Mouse (Mus musculus) erythroblast, embryonic 14.5 days (primary cell): Measurements from ENCODE around the gene Mns1. TPM values are rescaled to one million over a fixed set of nuclear protein-coding genes. Genes with fewer than 3 reads are reported as not detected.

Experiments
- H3K27me3 ChIP-seq: 2 replicates; pipeline ENCODE4 v1.6.1; 2012; ENCODE audit warnings: inconsistent platforms; ENCODE audit not compliant: control insufficient read depth
- H3K36me3 ChIP-seq: 2 replicates; pipeline ENCODE4 v1.6.1; 2012; ENCODE audit warnings: mild to moderate bottlenecking, inconsistent platforms; ENCODE audit not compliant: control insufficient read depth
- H3K4me1 ChIP-seq: 2 replicates; pipeline ENCODE4 v1.6.1; 2012; ENCODE audit warnings: inconsistent platforms; ENCODE audit not compliant: control insufficient read depth
- H3K4me3 ChIP-seq: replicated peaks from 2 replicates; pipeline ENCODE3; 2012; ENCODE audit warnings: moderate library complexity, mild to moderate bottlenecking, inconsistent platforms
- H3K9me3 ChIP-seq: 2 replicates; pipeline ENCODE4 v1.6.1; 2012; ENCODE audit warnings: low read length, inconsistent platforms, mixed read lengths; ENCODE audit not compliant: control insufficient read depth
- GATA1 ChIP-seq: IDR thresholded peaks from 2 replicates; pipeline ENCODE4 v1.6.1; 2012; ENCODE audit warnings: low read length, inconsistent platforms, mixed read lengths
- TAL1 ChIP-seq: IDR thresholded peaks from 3 replicates; pipeline ENCODE4 v1.6.1; 2012; ENCODE audit warnings: low read length, inconsistent platforms, mixed read lengths
- polyA plus RNA-seq: library from polyadenylated mRNA; stranded (reverse); fragments of >175 nt; gene quantifications from 2 replicates; pipeline ENCODE4 v1.2.3, GENCODE M21; 2012

Mns1 gene
- polyA plus RNA-seq, 1 experiment, result 3.3 TPM

DNA sequence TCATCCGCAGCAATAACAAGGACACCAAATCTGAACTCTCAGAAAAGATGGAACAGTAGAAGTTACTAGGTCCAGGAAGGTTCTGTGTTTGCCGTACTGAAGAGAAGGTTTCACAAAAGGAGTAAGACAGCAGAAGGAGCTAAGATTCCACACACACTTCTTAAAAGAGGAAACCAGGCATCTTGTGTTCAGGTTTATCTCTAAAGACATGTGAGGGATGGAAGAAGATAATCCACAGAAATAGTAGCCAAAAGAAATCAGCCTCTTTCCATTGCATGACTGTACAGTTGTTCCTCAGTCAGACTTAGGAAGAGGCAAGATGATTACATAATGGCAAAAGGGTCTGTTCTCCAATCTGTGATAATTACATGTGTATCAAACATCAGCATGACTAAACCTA is 24.6 kb downstream of the Mns1 start:
- Histone ChIP-seq H3K27me3 (no peaks in the 10 kb centered on the region), H3K36me3 (peaks cover 62% of the 10 kb centered on the region), H3K4me1 (peaks cover 2% of the 10 kb centered on the region), H3K4me3 (no peak overlapping the region), H3K9me3 (no peaks in the 10 kb centered on the region)
- TF ChIP-seq TAL1 (no peak), GATA1 (no peak)

DNA sequence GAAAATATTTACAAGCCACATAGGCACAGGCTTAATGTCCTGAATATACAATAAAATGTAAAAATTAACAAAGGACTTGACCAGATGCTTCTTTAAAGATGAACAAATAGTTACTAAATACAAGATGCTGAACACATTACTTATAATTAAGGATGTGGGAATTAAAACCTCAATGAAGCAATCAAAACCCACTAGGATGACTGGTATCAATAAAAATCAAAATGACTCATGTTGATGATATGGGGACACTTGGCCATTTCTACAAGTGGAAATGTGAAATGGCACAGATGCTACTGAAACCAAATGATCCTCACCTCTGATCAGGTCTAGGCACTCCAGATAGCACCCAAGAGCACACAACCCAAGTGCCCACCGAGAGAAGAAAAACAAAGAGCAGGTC is 27.0 kb downstream of the Mns1 start:
- TF ChIP-seq TAL1 (no peak), GATA1 (no peak)
- Histone ChIP-seq H3K4me1 (peaks cover 6% of the 10 kb centered on the region), H3K4me3 (no peak overlapping the region), H3K36me3 (peaks cover 41% of the 10 kb centered on the region), H3K27me3 (no peaks in the 10 kb centered on the region), H3K9me3 (no peaks in the 10 kb centered on the region)

DNA sequence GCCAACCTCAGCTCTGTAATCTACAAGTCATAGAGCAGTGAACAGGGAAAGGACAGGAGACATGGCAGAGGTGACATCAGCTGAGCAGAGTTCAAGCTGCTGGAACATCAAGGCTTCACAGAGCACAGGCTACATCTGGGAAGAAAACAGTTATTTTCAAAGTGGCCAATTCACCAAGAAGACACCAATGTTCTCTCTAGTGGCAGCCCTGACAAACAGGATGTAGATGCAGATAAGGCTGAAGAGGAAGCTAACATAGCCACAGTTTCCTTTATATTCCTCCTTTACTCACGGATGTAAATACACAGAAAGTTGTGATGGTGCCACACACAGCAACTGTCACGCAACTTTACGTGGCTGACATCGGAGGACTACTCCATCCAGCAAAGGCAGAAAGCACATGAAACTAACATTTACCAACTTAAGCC is 28.0 kb downstream of the Mns1 start:
- Histone ChIP-seq H3K9me3 (no peaks in the 10 kb centered on the region), H3K36me3 (peaks cover 33% of the 10 kb centered on the region), H3K4me3 (no peak overlapping the region), H3K27me3 (no peaks in the 10 kb centered on the region), H3K4me1 (peaks cover 6% of the 10 kb centered on the region)
- no peak for TF ChIP-seq TAL1
- TF ChIP-seq GATA1, result no peak

DNA sequence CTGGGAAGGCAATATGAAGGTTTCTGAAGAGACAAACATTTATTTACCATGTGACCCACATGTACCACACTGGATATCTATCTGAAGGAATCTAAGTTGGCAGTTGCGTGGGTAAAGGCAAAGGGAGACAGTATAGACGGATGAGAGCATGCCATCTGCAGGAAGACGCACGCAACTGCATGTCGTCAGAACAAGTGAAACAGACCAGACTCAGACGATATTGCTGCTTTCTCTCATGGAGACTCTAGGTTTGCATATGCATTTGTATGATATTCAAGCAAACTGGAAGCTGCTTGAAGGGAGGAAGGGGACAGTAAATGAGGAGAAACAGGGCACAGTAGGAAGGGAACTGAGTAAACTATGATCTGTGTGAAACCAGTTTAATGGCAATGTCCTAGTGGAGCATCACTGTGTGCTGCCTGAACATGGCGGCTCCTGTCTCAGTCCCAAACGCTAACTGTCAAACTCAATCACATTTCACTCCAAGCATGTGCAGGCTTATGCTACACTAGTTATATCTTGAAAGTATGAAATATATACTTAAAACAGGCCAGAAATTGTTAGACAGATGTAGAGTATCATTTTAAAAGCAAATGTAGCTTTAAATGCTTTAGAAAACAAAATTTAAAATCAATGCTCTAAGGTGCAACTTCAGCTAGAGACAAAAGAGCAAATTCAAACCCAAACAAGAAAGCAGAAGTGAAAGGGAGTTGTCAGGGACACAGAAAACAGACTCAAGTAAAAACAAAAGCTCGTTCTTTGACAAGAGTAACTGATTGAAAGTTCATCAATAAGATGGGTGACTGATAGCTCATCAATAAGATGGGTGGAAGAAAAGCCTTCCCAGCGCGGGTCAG is 30.0 kb downstream of the Mns1 start:
- Histone ChIP-seq H3K9me3 (no peaks in the 10 kb centered on the region), H3K4me1 (peaks cover 6% of the 10 kb centered on the region), H3K36me3 (peaks cover 22% of the 10 kb centered on the region), H3K4me3 (no peak overlapping the region), H3K27me3 (no peaks in the 10 kb centered on the region)
- TF ChIP-seq GATA1, result no peak
- no peak for TF ChIP-seq TAL1

DNA sequence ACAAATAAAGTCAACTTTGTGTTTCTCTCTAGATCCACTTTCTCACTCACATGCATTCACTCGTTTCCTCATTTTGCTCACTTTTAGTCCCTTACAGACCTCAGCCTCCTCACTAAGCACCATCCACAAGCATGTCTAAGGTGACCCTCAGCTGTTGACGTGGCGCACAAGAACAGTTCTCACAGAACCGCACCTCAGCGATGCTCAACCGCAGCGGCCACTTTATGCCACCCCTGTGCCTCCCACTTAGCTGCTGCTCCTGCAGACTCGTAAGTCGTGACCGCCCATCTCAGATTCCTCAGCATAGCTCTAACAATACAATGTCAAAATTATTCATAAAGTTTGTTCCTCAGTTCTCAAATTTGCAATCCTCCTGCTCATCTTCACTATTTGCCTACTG is 30.8 kb downstream of the Mns1 start:
- Histone ChIP-seq H3K4me3 (no peak overlapping the region), H3K4me1 (peaks cover 6% of the 10 kb centered on the region), H3K27me3 (no peaks in the 10 kb centered on the region), H3K36me3 (peaks cover 21% of the 10 kb centered on the region), H3K9me3 (no peaks in the 10 kb centered on the region)
- TF ChIP-seq TAL1 (no peak), GATA1 (no peak)

DNA sequence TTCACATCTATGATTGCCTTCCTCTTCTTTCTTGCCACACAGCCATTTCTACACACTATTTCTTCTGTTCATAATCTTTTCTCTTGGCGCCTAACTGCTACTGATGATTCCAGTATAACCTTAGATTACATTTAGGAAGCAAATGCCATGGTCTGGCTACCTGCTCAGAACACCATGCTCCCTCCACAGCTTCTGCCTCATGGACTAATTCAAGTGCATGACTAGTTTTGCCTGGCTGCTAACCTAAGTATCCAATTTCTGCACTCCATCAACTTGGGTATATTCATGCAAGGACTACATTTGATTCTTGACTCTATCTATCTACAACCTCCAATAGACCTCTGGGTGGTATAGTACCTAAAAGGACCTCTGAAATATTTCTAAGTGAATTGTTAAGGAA is 32.0 kb downstream of the Mns1 start:
- Histone ChIP-seq H3K4me1 (peaks cover 6% of the 10 kb centered on the region), H3K9me3 (no peaks in the 10 kb centered on the region), H3K36me3 (peaks cover 25% of the 10 kb centered on the region), H3K27me3 (no peaks in the 10 kb centered on the region), H3K4me3 (no peak overlapping the region)
- TF ChIP-seq GATA1 (no peak), TAL1 (no peak)

DNA sequence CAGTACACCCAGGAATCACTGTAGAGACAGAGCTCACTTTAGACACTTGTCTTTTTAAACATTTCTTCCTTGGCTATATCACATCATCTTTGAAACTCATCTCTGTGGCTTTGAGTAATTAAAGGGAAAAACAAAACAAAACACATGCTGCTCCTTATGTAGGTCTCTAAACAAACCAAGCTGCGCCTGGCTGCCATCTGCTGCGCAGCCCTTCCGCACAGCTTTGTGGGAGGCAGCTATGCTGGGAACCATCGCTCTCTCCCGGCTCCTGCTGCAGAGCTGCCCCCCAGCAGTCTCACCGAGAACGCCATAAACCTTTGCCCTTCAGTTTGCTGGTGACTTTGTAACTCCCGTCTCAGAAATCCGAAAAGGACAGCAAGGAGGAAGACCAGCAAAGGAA is 37.7 kb downstream of the Mns1 start:
- TF ChIP-seq TAL1 (no peak), GATA1 (no peak)
- H3K4me1 ChIP-seq, result no peaks in the 10 kb centered on the region
- H3K4me3 ChIP-seq, result no peak overlapping the region
- no peaks in the 10 kb centered on the region for H3K27me3 ChIP-seq
- no peaks in the 10 kb centered on the region for H3K9me3 ChIP-seq
- peaks cover 52% of the 10 kb centered on the region for H3K36me3 ChIP-seq

DNA sequence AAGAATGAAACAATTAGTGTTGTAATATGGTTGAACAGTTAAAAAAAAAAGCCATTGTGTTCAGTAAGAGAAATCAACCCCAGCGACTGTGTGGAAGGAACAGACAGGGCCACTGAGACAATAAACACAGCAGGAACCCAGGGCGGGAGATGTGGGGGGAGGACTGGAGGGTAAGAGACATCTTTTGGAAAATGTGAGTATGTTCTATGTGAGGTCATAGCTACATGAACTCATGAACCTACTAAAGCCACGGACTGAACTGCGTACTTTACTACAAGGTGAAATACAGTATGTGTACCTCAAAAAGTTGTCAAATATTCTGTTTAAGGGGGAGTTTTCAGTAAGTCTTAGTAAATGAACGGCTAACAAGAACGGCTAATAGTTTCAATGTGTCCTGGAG is 39.5 kb downstream of the Mns1 start:
- Histone ChIP-seq H3K36me3 (peaks cover 60% of the 10 kb centered on the region), H3K4me1 (no peaks in the 10 kb centered on the region), H3K27me3 (no peaks in the 10 kb centered on the region), H3K9me3 (no peaks in the 10 kb centered on the region), H3K4me3 (no peak overlapping the region)
- TF ChIP-seq GATA1 (no peak), TAL1 (no peak)

DNA sequence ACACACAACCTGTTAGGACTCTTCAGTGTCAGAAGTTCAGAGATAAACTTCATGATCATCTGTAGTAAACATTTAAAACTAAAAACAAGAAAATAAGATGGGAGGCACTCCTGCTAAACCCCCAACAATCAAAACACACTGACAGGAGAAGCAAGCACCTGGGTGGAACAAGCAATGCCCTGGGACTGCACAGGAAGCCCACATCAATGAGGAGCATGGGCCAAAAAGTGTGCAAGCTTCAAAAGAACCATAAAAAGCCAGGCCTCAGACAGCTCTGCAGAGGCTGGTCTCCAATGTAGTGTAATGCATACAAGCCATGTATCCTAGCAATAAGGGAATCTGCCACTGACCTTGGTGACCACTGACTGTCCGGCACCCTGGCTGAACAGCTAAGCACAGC is 41.5 kb downstream of the Mns1 start:
- Histone ChIP-seq H3K27me3 (no peaks in the 10 kb centered on the region), H3K36me3 (peaks cover 52% of the 10 kb centered on the region), H3K4me1 (no peaks in the 10 kb centered on the region), H3K9me3 (no peaks in the 10 kb centered on the region), H3K4me3 (no peak overlapping the region)
- TF ChIP-seq GATA1 (no peak), TAL1 (no peak)
